Mouse (Mus musculus) lung, postnatal 0 days (tissue): ENCODE results near the gene Cdk6.

Experiments
- CTCF ChIP-seq: IDR thresholded peaks from 2 replicates; pipeline ENCODE4 v1.5.1; 2016; ENCODE audit warnings: antibody characterized with exemption, mild to moderate bottlenecking
- EP300 ChIP-seq: IDR thresholded peaks from 2 replicates; pipeline ENCODE4 v1.6.1; 2016; ENCODE audit warnings: antibody characterized with exemption, mild to moderate bottlenecking, control low read depth

DNA sequence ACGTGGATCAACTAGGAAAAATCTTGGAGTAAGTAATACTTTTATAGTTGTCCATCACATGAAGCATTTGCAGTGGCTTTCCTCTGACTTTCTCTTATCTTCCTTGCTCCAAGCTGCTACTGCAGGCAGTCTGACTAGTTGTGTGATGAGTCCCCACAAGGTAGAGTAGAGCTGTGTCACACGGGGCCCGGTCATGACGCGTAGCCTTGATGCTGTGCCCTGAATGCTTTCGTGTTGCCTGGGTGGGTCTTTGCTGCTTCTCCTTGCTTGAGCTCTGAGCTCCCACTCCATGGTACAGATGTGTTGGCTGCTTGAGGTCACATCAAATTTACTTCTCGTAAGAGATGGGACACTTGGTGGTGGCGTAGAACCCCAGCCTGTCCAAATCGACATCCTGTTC lies 174.2 kb downstream of the Cdk6 start:
- TF ChIP-seq EP300, result no peak
- TF ChIP-seq CTCF, result no peak
